8 mouse cellular contexts compared by ENCODE assay signal in the genomic region with DNA sequence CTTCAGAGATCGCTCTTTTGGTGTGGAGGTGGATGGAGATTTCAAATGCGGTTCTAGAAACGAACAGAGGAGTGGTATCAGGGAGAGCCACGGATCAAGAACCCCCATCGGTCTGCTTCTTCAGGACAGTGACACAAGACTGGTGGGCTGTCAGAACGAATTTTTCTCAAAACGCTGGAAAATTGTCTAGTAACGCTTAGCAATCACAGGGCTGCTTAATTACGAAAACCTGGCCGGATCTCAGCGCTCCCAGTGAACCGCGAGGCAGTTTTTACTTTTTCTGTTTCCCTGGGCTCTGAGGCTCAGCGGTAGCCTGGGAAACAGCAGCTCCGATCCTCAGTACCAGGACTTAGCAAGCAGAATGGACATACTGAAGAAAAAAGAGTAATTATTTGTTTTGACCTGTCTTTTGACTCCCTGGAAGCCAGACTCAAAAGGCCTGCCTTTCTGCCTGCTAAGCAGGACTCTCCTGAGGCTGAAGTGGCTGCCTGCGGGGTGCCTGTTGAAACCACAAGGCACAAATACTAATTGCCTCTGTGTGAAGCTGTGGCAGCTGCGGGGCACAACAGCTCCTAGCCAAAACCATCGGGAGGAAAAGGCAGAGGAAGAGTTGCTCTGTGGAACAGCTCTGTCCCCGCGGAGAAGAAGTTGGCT.
DNase-seq lines count a peak whose midpoint lies in the region; ATAC-seq and TF ChIP-seq lines count a peak whose summit lies in the region.

No protein-coding gene starts in this region.

- H3K9me3 ChIP-seq in heart, embryonic 13.5 days = no peaks in the 10 kb centered on the region
- no peaks in the 10 kb centered on the region for H3K9me3 ChIP-seq in hindbrain, embryonic 10.5 days
- no peaks in the 10 kb centered on the region for H3K9me3 ChIP-seq in midbrain, embryonic 11.5 days (ENCODE audit: control insufficient read depth, low read length)

- no peaks in the 10 kb centered on the region for H3K4me1 ChIP-seq in heart, embryonic 13.5 days
- H3K4me1 ChIP-seq in hindbrain, embryonic 10.5 days (replicated peaks) = peaks cover 7% of the 10 kb centered on the region; the same call in 1 of the 2 replicates
- peaks cover 2% of the 10 kb centered on the region; the same call in 1 of the 2 replicates for H3K4me1 ChIP-seq in midbrain, embryonic 11.5 days (ENCODE audit: control insufficient read depth, insufficient read depth, low read length)

- peak overlapping the region; percentile 37 for H3K4me2 ChIP-seq in heart, embryonic 13.5 days
- peak overlapping the region; percentile 33 for H3K4me2 ChIP-seq in midbrain, embryonic 11.5 days

- 37% methylated on average over 20 of the region's 20 CpGs for WGBS in heart, embryonic 13.5 days
- 19% methylated on average over 20 of the region's 20 CpGs for WGBS in hindbrain, embryonic 10.5 days
- WGBS in midbrain, embryonic 11.5 days = 20% methylated on average over 20 of the region's 20 CpGs

- no peak for TF ChIP-seq CTCF in brain, embryonic 14.5 days (IDR thresholded peaks at IDR 0.05; ENCODE audit: borderline replicate concordance, extremely low read depth, insufficient read depth, insufficient read length)

- no peaks in the 10 kb centered on the region for H3K27me3 ChIP-seq in heart, embryonic 13.5 days (replicated peaks)
- no peaks in the 10 kb centered on the region for H3K27me3 ChIP-seq in hindbrain, embryonic 10.5 days (ENCODE audit: insufficient read depth, poor library complexity, severe bottlenecking)
- no peaks in the 10 kb centered on the region for H3K27me3 ChIP-seq in midbrain, embryonic 11.5 days (ENCODE audit: control insufficient read depth, insufficient read depth, low read length)

- H3K36me3 ChIP-seq in heart, embryonic 13.5 days = no peaks in the 10 kb centered on the region
- no peaks in the 10 kb centered on the region for H3K36me3 ChIP-seq in hindbrain, embryonic 10.5 days
- no peaks in the 10 kb centered on the region for H3K36me3 ChIP-seq in midbrain, embryonic 11.5 days (ENCODE audit: control insufficient read depth, insufficient read depth, low read length)

- DNase-seq in heart, adult 9 months (ENCODE audit: low spot score in 2 of 2) = no peak
- peak; percentile 86 for DNase-seq in brain, embryonic 14.5 days (ENCODE audit: low read depth)
- peak; percentile 34 for DNase-seq in hindbrain, embryonic 10.5 days (ENCODE audit: low spot score)
- DNase-seq in midbrain, embryonic 11.5 days (ENCODE audit: low spot score, missing footprints) = peak; percentile 90
- DNase-seq in urinary bladder, postnatal 10 days (ENCODE audit: low spot score) = no peak
- DNase-seq in urinary bladder, postnatal 25 days (ENCODE audit: low spot score) = no peak
- no peak for DNase-seq in urinary bladder, postnatal 14 days (ENCODE audit: low spot score)

- no peak for TF ChIP-seq POLR2A in brain, embryonic 14.5 days (IDR thresholded peaks at IDR 0.05; ENCODE audit: borderline replicate concordance, extremely low read depth, insufficient read depth, insufficient read length, poor library complexity, severe bottlenecking)

- H3K27ac ChIP-seq in heart, embryonic 13.5 days (replicated peaks) = no peak overlapping the region
- no peak overlapping the region for H3K27ac ChIP-seq in hindbrain, embryonic 10.5 days
- H3K27ac ChIP-seq in midbrain, embryonic 11.5 days (ENCODE audit: low read depth, low read length) = no peak overlapping the region

- no peak overlapping the region for H3K9ac ChIP-seq in heart, embryonic 13.5 days
- H3K9ac ChIP-seq in midbrain, embryonic 11.5 days (ENCODE audit: low read length) = no peak overlapping the region

- peak overlapping the region; percentile 20; the same call in 1 of the 2 replicates for H3K4me3 ChIP-seq in heart, embryonic 13.5 days
- peak overlapping the region; percentile 22; the same call in 1 of the 2 replicates for H3K4me3 ChIP-seq in hindbrain, embryonic 10.5 days
- H3K4me3 ChIP-seq in midbrain, embryonic 11.5 days (ENCODE audit: low read depth, low read length) = no peak overlapping the region

- no peak for ATAC-seq in heart, embryonic 13.5 days (ENCODE audit: extremely low read depth, insufficient number of reproducible peaks, low FRiP score, low TSS enrichment)
- ATAC-seq in midbrain, embryonic 11.5 days (ENCODE audit: low FRiP score) = peak; percentile 72

Comparison
In these comparisons a context has a peak if more than half of its experiments do, and no peak if none do; other contexts are left out.
1. DNase-seq: peak in brain, embryonic 14.5 days (single experiment), hindbrain, embryonic 10.5 days (single experiment) and midbrain, embryonic 11.5 days (single experiment); none in heart, adult 9 months (0 of 2), urinary bladder, postnatal 10 days (single experiment), urinary bladder, postnatal 25 days (single experiment) and urinary bladder, postnatal 14 days (single experiment).